Mouse (Mus musculus) naive thymus-derived CD4-positive, alpha-beta T cell, adult 2 months (primary cell): ENCODE data around the gene Ccdc62.

Experiments
- DNase-seq: peaks from one replicate; pipeline ENCODE4 v3.0.0-alpha.2; 2011; ENCODE audit warnings: low read depth

Ccdc62 gene

GRCm38 (mm10) chr5:123979980-123980369, 49.5 kb downstream of the Ccdc62 start:
- DNase-seq = no peak

GRCm38 (mm10) chr5:123980521-123981249, 50.2 kb downstream of the Ccdc62 start:
- no peak for DNase-seq

- DNase-seq = no peak
These were observed 50.7 kb downstream of the Ccdc62 start for GRCm38 (mm10) chr5:123981250-123981554.

GRCm38 (mm10) chr5:123982838-123983237, 52.4 kb downstream of the Ccdc62 start:
- DNase-seq = no peak

- DNase-seq = no peak
These were observed 55.0 kb downstream of the Ccdc62 start for GRCm38 (mm10) chr5:123985434-123985833.

- DNase-seq = no peak
These were observed 56.4 kb downstream of the Ccdc62 start for GRCm38 (mm10) chr5:123986925-123987324.

- no peak for DNase-seq
These were observed 57.0 kb downstream of the Ccdc62 start for GRCm38 (mm10) chr5:123987511-123987910.

- no peak for DNase-seq
These were observed 59.7 kb downstream of the Ccdc62 start for GRCm38 (mm10) chr5:123989941-123990885.

- DNase-seq = no peak
These were observed 60.8 kb downstream of the Ccdc62 start for GRCm38 (mm10) chr5:123991321-123991720.

- DNase-seq = no peak
These were observed 61.7 kb downstream of the Ccdc62 start for GRCm38 (mm10) chr5:123992193-123992637.

GRCm38 (mm10) chr5:123992794-123993193, 62.3 kb downstream of the Ccdc62 start:
- DNase-seq = peak; percentile 78

GRCm38 (mm10) chr5:123993263-123994036, 63.0 kb downstream of the Ccdc62 start:
- DNase-seq = no peak

GRCm38 (mm10) chr5:123994468-123994867, 64.0 kb downstream of the Ccdc62 start:
- no peak for DNase-seq

GRCm38 (mm10) chr5:123995388-123995787, 64.9 kb downstream of the Ccdc62 start:
- DNase-seq = no peak

- no peak for DNase-seq
These were observed 65.7 kb downstream of the Ccdc62 start for GRCm38 (mm10) chr5:123996194-123996593.

- DNase-seq = no peak
These were observed 66.2 kb downstream of the Ccdc62 start for GRCm38 (mm10) chr5:123996695-123997094.

- DNase-seq = no peak
These were observed 66.8 kb downstream of the Ccdc62 start for GRCm38 (mm10) chr5:123997211-123997751.

- no peak for DNase-seq
These were observed 67.3 kb downstream of the Ccdc62 start for GRCm38 (mm10) chr5:123997811-123998210.

GRCm38 (mm10) chr5:123998370-123998769, 67.9 kb downstream of the Ccdc62 start:
- DNase-seq = no peak

- DNase-seq = peak; percentile 93
These were observed 70.3 kb downstream of the Ccdc62 start for GRCm38 (mm10) chr5:124000824-124001223.

GRCm38 (mm10) chr5:124001274-124001673, 70.8 kb downstream of the Ccdc62 start:
- no peak for DNase-seq

GRCm38 (mm10) chr5:124002876-124003275, 72.4 kb downstream of the Ccdc62 start:
- no peak for DNase-seq
